Mouse (Mus musculus): ENCODE results near the gene Nup54.

Gene Nup54

DNA sequence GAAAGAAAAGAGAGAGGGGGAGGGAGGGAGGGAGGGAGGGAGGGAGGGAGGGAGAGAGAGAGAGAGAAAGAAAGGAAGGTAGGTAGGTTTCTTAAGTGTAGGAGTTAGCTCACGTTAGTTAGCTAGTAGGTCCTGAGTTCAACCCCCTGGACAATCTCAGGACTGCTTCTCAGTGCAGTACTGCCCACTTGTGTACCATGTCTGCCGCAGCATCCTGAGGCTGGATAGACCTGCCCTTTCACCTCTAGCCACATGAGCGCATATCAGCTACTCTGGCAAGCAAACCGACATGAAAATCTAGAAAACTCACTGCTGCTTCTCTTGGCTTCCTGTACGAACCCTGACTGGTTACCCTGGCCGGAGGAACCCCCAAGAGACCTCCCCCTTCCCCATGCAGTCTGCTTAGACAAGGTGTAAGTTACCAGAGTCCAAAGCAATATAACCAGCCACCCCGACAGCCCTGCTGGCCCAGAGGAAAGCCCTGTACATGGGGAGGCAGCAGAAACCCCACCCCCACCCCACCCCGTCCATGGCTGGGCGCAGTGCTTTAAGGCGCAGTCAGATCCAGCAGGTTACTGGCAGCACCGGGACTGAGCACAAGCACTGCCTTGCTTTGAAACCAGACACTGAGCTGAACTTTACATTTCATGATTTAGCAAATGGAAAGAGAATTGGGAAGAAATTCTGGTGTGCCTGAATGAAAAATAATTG lies 21.6 kb downstream of the Nup54 start:
- in situ Hi-C loops (cut with MboI, MseI): no loop called here

DNA sequence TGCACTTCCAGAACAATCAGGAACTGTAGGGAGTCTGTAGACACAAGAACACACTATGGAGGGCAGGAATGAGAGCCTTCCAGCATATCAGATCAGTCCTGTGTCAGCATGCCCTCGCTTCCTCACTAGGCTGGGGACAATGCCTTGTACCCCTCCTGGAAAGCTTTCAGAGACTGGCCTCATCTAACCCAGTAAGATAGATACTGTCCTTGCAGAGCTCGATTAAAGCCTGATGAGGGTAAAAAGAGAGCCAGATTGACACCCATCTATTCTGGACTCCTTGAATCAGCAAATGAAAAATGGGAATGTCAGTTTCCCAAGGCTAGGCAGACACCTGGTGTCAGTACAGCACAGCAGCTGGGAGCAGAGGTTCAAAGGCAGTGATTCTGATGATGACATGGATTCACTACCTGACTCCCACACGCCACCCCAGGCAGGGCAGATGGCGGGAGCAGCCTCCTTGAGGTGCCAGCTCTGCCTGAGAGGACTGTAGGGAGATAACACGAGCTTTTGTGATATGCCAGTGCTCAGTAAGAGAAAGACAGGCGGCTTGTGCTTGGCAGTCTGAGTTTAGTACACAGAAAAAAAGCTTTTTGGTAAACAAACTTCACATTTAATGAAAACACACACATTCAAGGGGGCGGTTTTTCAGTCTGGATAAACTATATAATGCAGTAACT lies 23.4 kb downstream of the Nup54 start:
- in situ Hi-C loops (cut with MboI, MseI): no loop called here

DNA sequence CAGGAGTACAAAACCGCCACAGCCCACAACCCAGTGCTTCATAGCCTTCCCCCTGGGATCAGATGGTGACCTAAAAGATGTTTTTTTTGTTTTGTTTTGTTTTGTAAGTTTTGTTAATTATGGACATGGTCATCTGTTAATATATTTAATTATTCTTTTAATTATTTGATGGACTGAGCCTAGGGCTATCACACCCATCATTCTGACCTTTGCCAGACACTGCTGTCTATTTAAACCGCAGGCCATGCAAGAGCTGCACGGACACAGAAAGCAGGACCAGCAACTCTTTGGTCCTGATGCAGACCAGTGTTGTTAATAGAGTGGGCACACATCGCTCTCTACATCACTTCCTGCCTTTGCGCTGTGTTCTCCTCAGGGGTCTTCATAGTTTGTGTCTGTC lies 24.5 kb downstream of the Nup54 start:
- in situ Hi-C loops (cut with MboI, MseI): no loop called here

DNA sequence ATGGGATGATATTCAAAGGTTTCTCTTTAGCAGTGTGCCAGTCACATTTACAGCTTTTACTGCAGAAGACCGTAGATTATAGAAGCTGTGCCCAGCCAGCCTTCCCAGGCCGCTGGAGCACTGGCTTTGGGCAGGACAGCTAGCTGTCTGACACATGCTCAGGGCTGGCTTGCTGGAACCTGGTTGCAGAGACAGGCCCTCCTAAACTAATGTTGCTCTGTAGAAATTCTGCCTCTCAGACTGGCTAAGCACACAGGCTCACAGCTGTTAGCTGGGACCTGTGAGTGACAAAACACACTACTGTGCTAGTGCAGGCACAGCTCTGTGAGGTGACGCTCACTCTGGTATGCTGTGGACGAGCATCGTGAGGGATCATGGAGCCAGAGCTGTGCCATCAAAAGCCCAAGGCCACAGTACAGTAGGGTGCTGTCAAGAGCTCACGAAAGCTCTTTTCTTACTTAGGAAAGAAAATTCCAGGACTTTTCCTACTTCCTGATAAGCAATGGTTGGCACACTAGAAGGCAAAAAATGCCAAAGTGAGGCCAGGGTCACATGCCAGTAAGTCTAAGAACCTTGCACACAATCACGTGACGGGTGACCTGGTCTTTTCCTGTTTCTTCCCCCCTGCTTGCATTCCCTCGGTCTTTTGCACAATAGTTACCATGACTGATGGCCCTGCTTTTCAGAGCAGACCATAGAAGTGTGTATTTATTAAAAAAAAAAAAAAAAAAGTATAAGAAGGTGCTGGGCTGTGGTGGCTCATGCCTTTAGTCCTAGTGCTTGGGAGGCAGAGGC lies 25.5 kb downstream of the Nup54 start:
- in situ Hi-C loops (cut with MboI, MseI): no loop called here

DNA sequence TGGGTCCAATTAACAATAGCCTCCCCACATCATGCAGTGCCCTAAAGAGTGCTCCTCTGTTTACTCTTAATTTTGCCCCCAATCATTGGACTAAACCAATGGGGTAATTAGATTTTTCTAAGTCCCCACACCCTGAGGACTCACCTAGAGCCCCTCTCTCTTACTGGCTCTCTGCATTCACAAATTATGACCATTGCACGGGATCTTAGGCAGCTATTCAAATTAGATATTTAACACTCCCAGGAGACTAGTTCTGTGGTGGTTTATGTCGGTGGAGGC lies 30.7 kb downstream of the Nup54 start:
- in situ Hi-C loops (cut with MboI, MseI): no loop called here

DNA sequence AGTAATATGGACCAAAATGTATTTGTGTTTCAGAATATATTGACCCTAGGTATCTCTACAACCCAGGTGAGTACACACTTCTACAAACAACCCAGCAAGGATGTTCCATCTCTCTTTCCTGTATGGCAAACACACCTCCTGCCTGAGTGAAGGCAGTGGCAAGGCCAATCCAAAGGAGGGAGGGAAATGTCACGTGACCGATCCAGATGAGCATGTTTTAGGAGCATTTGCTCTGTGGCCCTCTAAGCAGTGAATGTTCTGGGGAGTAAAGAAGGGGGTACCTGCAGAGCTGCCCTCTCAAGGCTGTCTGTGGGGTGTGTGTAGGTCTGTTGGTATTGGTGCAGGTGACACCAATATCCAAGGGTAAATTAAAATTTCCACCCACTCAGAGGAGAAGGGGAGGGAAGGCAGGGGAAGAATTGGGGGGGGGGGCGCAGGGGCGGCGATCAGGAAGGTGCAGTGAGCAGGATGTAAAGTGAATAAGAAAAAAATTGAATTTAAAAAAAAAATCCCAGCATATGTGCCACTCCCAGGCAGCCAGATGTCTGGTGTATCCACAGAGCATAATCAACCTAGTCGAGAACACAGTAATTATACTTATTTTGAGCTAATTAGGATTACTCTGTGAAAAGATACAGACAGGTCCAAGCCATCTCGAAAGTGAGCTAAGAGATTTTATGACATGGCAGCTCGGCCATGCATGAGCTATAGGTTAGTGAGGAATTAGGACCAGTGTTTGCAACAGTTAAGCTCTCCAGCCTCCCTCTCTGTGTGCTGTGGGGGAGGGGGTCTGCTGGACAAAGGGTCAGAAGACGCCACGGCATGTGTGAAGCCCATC lies 31.2 kb downstream of the Nup54 start:
- in situ Hi-C loops (cut with MboI, MseI): no loop called here

DNA sequence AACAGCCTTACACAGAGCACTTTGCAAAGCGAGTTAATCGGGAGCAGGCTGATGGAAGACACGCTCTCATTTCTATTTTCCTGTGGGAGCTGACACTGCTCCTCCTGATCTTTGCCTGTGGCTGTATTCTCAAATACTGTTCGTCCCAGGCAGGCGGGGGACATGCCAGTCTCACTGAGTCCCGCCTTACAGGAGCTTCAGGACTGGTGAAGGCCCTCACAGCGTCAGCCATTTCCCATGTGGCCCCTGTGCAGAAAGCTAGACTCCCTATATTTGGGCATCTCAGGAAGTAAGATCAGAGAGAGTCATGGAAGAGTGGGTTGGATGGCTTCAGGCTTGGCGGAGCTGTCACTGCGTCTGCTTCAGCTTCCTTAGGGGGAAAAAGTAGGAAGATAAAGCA lies 32.2 kb downstream of the Nup54 start:
- in situ Hi-C loops (cut with MboI, MseI): no loop called here

DNA sequence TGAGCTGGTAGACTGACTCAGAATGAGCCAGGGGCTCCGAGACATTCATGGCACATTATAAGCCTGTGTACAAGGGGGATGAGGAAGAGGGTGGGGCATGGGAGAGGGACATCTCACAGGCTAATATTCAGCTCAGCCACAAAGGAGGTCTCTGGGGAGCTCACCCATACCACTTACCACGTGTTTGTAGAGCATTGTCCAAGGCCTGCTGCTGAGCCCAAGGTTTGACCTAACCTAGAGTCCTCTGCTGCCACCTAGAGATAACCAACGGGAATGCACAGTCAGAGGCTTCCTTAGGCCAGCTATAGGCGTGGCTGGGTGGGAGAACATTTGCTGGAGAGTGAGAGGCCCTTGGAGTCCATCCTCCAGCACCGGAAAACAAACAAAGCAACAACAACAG lies 36.9 kb downstream of the Nup54 start:
- in situ Hi-C loops (cut with MboI, MseI): no loop called here

DNA sequence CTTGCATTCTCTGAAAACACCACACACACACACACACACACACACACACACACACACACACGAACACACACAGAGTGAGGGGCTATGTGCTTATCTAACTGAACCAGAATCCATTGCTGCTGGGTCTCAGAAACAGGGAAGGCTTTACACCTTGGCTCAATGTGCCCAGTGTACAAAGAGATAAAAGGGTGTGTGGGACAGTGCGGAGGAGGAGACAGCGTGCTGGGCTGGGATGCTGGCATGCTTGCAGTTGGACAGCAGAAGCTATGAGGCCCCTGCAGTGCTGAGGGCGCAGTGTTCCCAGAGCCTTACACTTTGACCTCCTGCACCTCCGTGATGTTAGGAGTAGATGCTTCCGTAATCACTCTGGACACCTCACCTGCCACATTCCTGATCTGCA lies 38.5 kb downstream of the Nup54 start:
- in situ Hi-C loops (cut with MboI, MseI): no loop called here

DNA sequence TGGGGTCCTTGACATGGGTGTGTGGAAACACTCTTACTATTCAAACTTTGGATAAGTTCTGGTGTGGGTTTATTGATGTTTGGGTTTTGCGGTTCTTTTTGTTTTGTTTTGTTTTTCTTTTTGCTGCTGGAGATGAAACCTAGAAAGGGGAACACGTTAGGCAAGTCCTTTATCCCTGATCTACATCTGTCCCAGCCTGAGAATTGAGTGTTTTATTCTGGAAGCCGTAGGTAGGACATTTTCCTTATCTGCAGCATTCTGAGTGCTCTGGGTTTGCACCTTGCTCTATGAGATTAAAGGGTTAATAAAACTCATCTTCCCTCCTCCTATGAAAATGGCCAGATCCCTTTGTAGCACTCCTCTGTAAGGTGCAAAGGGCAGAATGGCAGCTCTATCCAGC lies 39.3 kb downstream of the Nup54 start:
- in situ Hi-C loops (cut with MboI, MseI): no loop called here

DNA sequence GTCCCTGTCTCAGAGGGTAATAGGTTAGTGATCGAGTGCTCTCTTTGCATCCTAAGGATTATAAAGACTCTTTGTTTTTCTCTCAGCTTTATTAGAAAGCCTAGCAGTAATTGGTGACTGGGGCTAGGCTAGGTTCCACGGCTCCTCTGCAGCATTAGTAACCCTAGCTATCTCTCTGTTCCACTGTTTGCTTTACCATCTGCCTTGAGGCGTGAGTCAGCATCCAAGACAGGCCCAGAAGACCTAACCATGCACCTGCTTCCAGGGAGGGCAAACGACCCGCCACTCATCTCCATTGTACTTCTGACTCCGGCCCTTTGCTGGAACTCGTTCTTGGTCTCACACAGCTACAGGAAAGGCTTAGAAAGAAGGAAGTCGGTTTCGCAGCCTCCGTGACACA lies 41.2 kb downstream of the Nup54 start:
- in situ Hi-C loops (cut with MboI, MseI): no loop called here

DNA sequence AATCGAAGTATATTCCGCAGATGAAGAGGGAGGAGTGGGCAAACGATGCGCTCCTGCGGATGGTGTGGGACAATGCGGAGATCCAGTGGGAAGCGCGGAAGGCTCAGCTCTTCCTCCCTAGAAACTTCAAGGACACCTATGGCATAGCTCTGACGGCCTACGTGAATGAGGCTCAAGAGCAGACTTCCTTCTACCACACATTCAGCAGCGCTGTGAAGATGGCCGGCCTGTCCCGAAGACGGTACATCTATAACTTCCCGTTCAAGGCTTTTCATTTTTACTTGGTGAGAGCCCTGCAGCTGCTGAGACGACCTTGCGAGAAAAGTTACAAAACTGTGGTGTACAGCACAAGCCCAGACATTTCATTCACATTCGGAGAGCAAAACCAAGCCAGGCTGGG lies 42.5 kb downstream of the Nup54 start:
- in situ Hi-C loops (cut with MboI, MseI): no loop called here

DNA sequence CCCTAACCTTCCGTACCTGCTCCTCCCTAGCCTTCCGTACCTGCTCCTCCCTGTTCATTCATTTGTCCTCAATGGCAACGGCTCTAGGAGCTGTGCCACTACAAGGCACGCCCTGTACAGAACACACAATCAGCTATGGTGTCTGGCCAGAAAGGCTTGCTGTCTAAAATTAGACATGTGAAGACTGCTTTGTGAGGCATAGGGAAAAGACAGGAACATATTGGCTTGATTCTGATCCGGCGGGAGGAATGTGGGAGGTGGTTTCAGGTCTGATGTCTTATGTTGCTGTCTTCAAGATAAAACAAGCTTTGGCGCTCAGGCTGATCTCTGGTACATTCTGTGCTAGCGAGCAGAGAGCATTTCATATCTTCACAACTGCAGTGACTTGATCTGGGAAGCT lies 44.4 kb downstream of the Nup54 start:
- in situ Hi-C loops (cut with MboI, MseI): no loop called here

DNA sequence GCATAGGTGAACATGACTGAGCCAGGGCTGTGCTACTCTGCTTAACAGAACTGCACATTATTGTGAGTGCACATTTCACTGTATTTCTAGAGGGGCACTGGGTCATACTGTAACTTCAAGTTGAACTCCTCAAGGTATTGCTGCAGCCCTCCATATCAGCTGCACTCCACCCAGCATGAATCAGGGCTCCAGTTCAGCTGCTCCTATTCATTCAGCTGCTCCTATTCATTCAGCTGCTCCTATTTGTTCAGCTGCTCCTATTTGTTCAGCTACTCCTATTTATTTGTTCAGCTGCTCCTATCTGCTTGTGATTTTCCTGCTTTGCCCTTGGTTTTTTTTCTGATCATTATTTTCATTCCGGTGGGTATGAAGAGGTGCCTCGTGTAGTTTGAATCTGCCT lies 45.0 kb downstream of the Nup54 start:
- in situ Hi-C loops (cut with MboI, MseI): no loop called here

DNA sequence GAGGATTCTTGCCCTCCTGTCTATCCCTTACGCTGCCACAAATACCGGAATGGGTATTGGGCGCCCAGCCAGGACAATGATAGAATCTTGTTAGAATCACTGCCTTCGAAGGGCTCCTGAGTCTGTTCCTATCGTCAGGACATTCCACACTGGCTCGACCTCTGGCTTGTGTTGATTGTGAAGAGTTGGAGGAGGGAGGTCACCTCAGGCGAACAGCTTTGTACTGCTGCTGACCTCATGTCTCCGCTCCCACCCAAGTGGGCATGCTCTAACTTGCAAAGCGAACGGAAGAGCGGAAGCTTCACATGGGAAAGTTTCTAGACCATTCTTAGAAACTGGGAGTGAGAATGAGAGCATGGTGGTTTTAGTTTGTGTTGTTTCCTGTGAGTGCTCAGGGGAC lies 47.6 kb downstream of the Nup54 start:
- in situ Hi-C loops (cut with MboI, MseI): no loop called here

DNA sequence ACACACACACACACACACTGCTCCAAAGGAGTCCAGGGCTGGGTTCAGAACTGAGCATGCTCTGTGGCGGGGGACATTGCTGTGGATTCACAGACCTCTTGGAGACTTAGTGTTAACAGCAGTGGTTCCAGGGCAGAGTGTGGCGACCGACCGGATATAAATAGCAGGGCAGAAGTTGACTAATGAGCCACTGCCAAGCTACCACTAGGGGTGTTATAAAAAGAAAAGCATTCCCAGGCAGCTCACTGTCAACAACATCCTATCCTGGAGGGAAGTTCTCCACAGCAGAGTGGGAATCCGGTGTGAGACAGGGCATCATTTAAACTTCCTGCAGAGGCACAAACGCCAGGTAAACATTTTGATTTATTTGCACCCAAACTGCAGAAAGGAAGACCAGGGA lies 48.4 kb downstream of the Nup54 start:
- in situ Hi-C loops (cut with MboI, MseI): no loop called here

DNA sequence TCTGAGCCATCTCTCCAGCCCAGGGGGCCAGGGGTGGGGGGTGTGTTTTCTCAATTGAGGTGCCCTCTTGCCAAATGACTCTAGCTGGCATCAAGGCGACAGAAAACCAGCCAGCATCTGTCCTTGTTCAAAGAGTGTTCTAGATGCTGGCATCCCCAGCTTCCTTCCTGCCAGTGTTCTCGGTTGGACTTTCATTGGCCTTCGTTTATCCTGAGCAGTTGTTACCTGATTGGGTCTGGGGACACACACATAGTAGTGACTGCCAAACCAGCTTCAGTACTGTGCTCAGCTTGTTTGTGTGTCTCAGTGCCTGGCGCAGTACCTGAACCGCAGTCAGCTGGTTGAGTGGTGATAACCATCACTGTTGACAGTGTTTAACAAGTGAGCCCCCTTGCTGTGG lies 48.9 kb downstream of the Nup54 start:
- in situ Hi-C loops (cut with MboI, MseI): no loop called here

DNA sequence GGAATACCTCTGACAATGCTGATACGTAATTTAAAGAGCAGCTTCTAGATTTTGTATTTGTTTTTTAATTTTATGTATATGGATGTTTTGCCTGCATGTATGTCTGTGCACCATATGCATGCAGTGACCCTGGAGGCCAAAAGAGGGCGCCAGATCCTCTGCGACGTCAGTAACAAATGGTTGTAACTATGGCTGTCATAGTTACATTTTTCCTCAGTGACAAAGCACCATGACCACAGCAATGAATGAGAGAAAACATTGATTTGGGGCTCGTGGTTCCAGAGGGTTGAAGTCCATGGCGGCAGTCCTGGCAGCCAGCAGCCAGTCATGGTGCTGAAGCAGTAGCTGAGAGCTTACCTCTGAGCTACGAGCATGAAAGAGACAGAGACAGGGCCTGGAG lies 50.2 kb downstream of the Nup54 start:
- in situ Hi-C loops (cut with MboI, MseI): loop anchor here in 1 of 2 experiments (5.0 kb wide), 1 partner anchor 73 kb away; the partner anchor contains the start of gene Sdad1

DNA sequence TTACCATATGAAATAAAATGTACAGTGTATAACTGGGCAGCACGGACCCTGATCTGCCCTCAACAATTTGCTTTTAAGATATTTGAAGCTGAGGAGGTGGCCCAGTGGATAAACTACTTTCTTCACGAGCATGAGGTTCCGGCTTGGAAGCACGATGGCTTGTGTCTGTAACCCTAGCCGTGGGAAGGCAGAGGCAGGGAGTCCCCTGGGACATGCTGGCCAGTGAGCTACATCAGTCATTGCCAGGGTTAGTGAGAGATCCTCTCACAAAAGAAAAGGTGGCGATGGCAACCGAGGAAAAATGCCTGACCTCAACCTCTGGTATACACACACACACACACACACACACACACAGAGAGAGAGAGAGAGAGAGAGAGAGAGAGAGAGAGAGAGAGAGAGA lies 51.3 kb downstream of the Nup54 start:
- in situ Hi-C loops (cut with MboI, MseI): loop anchor here in 1 of 2 experiments (5.0 kb wide), 1 partner anchor 71 kb away; the partner anchor contains the start of gene Sdad1

DNA sequence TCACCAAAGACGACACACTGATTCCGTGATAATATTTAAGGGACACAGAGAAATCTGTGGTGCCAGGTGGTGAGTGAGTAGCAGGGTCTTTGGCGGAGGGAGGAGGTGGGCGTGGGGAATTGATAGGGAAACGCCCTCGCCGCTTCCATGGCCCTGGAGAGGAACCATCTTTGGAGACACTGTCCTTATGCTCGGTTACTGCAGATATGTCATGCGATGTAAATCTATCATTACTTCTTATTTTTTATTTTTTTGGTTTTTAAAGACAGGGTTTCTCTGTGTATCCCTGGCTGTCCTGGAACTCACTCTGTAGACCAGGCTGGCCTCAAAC lies 52.7 kb downstream of the Nup54 start:
- in situ Hi-C loops (cut with MboI, MseI): loop anchor here in 1 of 2 experiments (5.0 kb wide), 1 partner anchor 70 kb away; the partner anchor contains the start of gene Sdad1

DNA sequence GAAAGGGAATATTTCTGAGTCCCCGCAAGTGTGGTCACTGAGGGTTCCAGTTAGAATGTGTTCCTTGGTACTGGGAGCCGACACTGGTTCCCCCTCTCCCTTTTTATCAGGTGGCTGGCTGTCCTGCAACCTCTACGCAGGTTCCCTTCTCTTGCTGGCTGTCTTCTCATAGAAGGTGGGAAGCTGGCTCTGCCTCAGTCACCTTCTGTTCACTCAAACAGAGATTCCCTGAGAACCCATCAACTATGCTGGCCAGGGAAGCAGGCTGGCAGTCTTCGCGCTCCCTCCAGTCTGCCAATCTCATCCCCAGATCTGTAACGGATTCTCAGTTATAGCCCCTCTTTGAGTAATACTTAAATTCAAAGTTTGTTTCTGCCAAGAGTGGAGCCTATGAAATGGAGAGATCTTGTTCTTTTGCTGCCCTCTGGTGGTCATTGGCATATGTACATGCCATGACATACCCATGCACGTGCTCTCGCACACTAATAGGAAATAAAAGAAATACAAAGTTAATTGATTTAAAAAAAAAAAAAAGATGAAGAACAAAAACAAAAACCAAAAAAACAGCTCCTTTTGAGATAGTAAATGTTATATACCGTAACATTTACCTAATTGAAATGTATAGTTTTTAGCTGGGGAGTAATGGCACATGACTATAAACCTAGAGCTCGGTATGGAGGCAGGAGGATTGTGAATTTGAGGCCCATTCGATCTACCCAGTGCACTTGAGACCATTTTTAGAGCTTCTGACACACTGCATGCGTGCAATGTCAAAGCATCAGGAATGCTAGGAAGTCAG lies 53.3 kb downstream of the Nup54 start:
- in situ Hi-C loops (cut with MboI, MseI): loop anchor here in 1 of 2 experiments (5.0 kb wide), 1 partner anchor 69 kb away; the partner anchor contains the start of gene Sdad1
